Mouse (Mus musculus) megakaryocyte-erythroid progenitor cell, adult 5-6 weeks (primary cell): ENCODE measurements around the gene Mip. TPM values are rescaled to one million over a fixed set of nuclear protein-coding genes. Genes with fewer than 3 reads are reported as not detected.
"Not testable (repeated sequence)": the region's sequence is repeated elsewhere in the genome, so short reads cannot be mapped to it uniquely, and the experiment has no call there.

ENCODE experiments used
- ATAC-seq: replicated peaks from 2 replicates; pipeline ENCODE4 v1.8.0; 2016; ENCODE audit warnings: mild to moderate bottlenecking, inconsistent platforms; ENCODE audit not compliant: severe bottlenecking, poor library complexity, low FRiP score, low TSS enrichment
- total RNA-seq, 2 experiments: library from RNA; stranded (forward) in 1 of 2; stranded (reverse) in 1 of 2; fragments of 200-1000, 215-1000 nt in 1 of 2; fragments of >200 nt in 1 of 2; fragmentation: Nextera tagmentation in 1 of 2; gene quantifications; 2 replicates each; pipeline ENCODE4 v1.2.3; 2014 to 2017

Mip gene
- total RNA-seq, 2 experiments from 2014 or later: 0.74 to 1.6 TPM

DNA sequence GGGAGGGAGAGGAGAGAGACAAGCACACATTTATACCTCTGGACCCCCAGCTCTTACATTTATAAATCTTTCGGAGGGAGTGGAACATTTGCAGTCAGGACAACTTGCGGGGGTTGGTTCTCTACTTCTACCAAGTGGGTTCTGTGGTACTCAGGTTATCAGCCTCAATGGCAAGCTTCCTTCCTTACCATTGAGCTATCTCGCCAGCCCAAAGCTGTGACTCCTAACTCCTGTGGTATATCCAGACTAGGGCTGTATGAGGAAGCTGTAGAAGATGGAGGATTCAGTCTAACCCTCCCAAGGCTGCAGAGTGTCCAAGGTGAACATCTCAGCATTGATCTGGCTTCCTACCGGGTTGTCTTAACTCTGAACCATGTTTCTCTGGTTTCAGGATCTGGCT is 13.5 kb downstream of the Mip start:
- no peak for ATAC-seq

DNA sequence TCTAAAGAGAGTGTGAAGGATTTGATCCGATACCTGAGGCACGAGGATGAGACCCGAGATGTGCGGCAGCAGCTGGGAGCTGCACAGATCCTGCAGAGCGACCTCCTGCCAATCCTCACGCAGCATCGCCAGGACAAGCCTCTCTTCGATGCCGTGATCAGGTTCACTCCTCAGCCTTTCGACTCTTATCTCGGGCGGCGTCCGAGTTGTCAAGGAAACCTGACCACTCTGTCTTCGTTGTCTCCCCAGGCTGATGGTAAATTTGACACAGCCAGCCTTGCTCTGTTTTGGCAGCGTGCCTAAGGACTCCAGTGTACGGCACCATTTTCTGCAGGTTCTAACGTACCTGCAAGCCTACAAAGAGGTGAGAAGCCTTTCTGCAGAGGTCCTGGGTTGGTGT is 14.5 kb downstream of the Mip start:
- peak; percentile 82 for ATAC-seq

GRCm38 (mm10) chr10:128243252-128243651 is 17.6 kb downstream of the Mip start:
- no peak for ATAC-seq

GRCm38 (mm10) chr10:128244121-128244520 is 18.5 kb downstream of the Mip start:
- ATAC-seq: no peak

GRCm38 (mm10) chr10:128247020-128247732 is 21.5 kb downstream of the Mip start:
- no peak for ATAC-seq

DNA sequence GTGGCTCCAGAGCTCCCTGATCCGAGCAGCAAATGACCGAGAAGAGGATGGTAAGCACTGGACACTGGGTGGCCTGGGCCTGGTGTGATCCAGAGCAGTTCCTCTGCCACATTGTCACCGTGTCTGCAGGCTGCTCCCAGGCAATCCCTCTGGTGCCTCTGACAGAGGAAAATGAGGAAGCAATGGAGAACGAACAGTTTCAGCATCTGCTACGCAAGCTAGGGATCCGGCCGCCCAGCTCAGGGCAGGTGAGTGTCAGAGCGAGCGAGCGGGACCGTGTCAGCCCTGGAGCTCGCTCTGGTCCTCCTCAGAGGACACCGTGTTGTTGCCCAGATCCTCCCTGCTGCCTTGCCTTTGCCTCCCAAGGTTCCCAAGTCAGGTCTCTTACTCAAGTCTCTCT is 24.9 kb downstream of the Mip start:
- ATAC-seq: no peak

DNA sequence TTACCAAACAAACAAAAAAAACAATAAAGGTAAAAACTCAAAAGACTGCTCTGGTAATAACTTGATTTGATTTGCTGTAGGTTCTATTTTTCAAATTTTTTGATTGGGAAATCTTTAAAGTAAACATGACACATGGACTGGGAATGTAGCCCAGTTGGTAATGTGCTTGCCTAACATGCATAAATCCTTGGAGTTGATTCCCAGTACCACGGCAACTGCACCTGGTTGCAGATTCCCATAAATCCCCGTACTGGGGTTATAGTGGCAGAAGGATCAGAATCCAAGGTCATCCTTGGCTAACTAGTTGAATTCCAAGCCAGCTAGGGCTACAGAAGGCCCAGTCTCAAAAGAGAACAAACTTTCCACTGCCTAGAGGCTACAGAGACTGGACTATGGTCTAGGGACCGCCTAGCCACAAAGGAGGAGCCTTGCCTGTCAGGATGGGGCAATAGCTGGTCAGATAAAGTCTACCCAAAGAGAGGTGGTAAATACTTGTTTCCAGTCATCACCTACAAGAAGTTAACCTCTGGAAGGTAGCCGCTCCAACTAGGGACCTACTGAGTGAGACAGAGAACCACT is 28.1 kb downstream of the Mip start, which contains the start of gene Apon:
Gene Apon, plus strand, starts transcription at position 420 of the 579 bp plus-strand sequence.
- ATAC-seq: no peak

GRCm38 (mm10) chr10:128255925-128256324 is 30.3 kb downstream of the Mip start:
- no peak for ATAC-seq

DNA sequence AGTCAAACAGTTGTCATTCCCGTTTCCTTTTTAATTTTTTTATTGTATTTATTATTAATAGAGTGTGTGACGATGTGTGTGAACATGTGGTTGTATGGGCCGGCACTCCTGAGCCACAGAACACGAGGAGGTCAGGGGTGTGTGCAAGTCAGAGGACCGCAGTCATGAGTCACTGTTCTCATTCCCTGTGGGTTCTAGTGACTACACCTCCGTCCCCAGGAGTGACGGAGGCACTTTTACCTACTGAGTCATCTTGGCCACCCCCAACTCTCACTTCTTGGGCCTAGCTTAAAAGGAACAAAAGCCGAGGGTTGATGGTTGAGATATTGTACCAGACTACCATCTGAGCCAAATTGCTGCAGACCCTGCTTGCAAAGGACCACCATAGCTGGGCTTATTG is 30.7 kb downstream of the Mip start:
- ATAC-seq: no peak

DNA sequence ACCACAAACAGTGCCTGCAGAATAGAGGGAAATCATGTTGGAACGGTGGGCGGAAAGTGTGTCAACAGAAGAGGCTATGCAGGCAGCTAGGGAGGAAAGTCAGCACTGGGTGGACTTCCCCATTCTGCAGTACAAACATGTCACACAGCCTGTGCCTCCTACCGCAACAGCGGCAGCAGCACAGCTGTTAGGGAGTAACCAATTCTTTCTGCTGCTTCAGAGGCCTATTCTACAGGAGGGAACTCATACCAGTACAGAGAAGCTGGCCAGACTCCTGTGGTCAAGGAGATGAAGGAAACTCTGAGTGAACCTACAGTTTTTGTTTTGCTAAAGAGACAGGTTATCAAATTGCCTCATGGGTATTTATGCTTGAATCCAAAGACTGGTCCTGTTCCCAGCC is 33.3 kb downstream of the Mip start:
- ATAC-seq: 0 out of 2 replicates have a peak, but pooled peaks have one; percentile 57

DNA sequence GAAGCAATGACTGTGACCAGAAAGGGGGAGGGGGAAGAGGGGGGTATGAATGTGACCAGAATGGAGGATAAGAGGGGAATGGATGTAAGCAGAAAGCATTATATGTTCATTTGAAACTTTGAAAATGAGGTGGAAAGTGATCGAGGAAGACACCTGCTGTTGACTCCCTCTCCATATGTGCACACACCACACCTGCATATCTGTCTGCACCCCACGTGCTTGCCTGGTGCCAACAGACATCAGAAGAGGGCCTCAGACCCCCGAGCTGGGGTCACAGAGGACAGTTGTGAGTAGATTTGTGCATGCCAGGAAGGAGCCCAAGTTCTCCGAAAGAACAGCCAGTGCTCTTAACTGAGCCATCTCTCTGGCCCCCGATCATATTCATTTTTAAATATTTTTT is 34.3 kb downstream of the Mip start:
- no peak for ATAC-seq

DNA sequence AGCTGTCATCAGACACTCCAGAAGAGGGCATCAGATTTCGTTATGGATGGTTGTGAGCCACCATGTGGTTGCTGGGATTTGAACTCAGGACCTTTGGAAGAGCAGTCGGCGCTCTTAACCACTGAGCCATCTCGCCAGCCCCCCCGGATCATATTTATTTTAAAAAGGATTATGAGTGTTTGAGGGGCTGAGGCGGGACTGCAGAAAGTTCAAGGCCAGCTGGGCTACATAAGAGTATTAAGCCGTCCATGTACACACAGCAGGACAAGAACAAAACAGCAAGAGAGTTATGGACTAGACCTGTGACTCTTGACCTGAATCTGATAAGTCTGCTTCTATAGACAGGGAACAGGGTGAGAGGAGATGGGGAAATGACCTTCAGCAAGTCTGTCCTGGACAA is 34.7 kb downstream of the Mip start:
- ATAC-seq: not testable (repeated sequence)

- no peak for ATAC-seq
These were observed 36.7 kb downstream of the Mip start for GRCm38 (mm10) chr10:128262300-128262699.

GRCm38 (mm10) chr10:128263393-128264310 is 38.0 kb downstream of the Mip start:
- ATAC-seq: no peak

DNA sequence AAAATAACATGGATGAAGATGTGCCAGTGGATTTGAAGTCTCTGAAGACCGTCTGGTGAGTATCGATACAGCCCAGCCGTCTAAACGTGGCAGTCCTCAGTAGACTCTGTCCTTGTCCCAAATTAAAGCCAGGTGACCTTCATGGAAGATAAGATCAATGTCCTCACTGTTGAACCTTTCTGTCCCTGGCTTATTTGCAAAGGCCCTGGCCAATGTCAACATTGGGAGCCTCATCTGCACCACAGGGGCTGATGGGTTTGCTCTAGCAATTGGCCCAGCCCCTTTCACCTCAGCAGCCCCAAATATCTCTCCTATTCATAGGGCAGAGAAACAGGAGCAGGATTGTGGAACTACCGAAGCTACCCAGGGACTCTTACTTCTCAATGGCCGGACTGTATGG is 42.7 kb downstream of the Mip start, which contains the start of gene Apof:
Gene Apof, plus strand, starts transcription at position 301 of the 400 bp plus-strand sequence.
- ATAC-seq: no peak

GRCm38 (mm10) chr10:128269206-128269910 is 43.7 kb downstream of the Mip start:
- no peak for ATAC-seq

- ATAC-seq: peak; percentile 98
These were observed 44.7 kb downstream of the Mip start, which contains the start of gene Stat2 for GRCm38 (mm10) chr10:128270287-128270841. Gene Stat2 (plus strand): TSS chr10:128270559.

DNA sequence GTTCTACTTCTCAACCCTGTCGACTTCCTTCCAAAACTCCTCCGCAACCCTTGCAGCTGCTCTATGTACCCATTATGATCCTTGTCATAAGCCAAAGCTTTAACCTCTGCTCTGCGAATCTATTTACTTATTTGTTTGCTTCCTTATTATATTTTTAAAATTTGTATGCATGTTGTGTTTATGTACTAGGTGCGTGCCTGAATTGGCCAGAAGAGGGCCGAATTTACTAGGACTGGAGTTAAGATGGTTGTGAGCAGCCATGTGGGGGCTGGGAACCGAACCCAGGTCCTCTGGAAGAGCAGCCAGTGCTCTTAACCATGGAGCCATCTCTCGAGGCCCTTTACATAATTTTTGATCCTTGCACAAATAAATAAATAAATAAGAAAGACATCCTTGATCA is 45.2 kb downstream of the Mip start:
- ATAC-seq: no peak

GRCm38 (mm10) chr10:128271883-128272282 is 46.2 kb downstream of the Mip start:
- ATAC-seq: no peak
